In genomic region chr6:116829341-116829740, GRCm38 (mm10) we compare ENCODE assay signal across 7 mouse cellular contexts.
DNase-seq lines count a peak whose midpoint lies in the region; TF ChIP-seq lines count a peak whose summit lies in the region.

No protein-coding gene starts in this region.

- no peak overlapping the region for H3K27ac ChIP-seq in layer of hippocampus, adult 2 months

- TF ChIP-seq CTCF in layer of hippocampus, adult 2 months (conservative IDR thresholded peaks at IDR 0.05), result no peak

- H3K4me3 ChIP-seq in layer of hippocampus, adult 2 months, result no peak overlapping the region

- peak; percentile 55 for DNase-seq in layer of hippocampus, adult 11-12 months (ENCODE audit: low spot score)
- DNase-seq in layer of hippocampus, adult 9-10 months (ENCODE audit: low spot score), result no peak
- peak; percentile 33 to 70 for DNase-seq in adrenal gland, postnatal 4 days (ENCODE audit: low spot score in 2 of 2)
- peak; percentile 46 for DNase-seq in gastrocnemius, postnatal 25 days
- DNase-seq in layer of hippocampus, adult 2 months (ENCODE audit: low spot score in 2 of 2), result peak; percentile 29 to 43
- peak; percentile 75 for DNase-seq in ovary, adult 18-20 months (ENCODE audit: low spot score)
- DNase-seq in T-cell, adult 2 months (ENCODE audit: low spot score), result no peak

Comparison
In these comparisons a context has a peak if more than half of its experiments do, and no peak if none do; other contexts are left out.
1. DNase-seq: peak in layer of hippocampus, adult 11-12 months (single experiment), adrenal gland, postnatal 4 days (2 of 2), gastrocnemius, postnatal 25 days (single experiment), layer of hippocampus, adult 2 months (2 of 2) and ovary, adult 18-20 months (single experiment); none in layer of hippocampus, adult 9-10 months (single experiment) and T-cell, adult 2 months (single experiment).